Comparison of ENCODE assay signal across 34 mouse cellular contexts in genomic region chr16:12206421-12206950, GRCm38 (mm10).
"Had no signal": no experiment of that assay in that cellular context is flagged by ENCODE, and none has a peak within 500 bp of the region (broad histone marks: within the 10 kb centered on the region; RNA-seq: fewer than 3 reads in every experiment).

No protein-coding gene starts in this region.

- ATAC-seq: hindbrain, embryonic 16.5 days; hindbrain, postnatal 0 days; intestine, embryonic 15.5 days; intestine, embryonic 16.5 days; intestine, postnatal 0 days had no signal

- H3K4me3 ChIP-seq: heart, embryonic 12.5 days; heart, embryonic 13.5 days; heart, embryonic 15.5 days; hindbrain, embryonic 10.5 days; hindbrain, embryonic 12.5 days; hindbrain, embryonic 13.5 days; hindbrain, embryonic 15.5 days; intestine, embryonic 15.5 days; kidney, embryonic 15.5 days; layer of hippocampus, adult 2 months; left cerebral cortex, adult 2 months had no signal

- H3K4me1 ChIP-seq: heart, embryonic 12.5 days; heart, embryonic 13.5 days; heart, embryonic 15.5 days; hindbrain, embryonic 10.5 days; hindbrain, embryonic 12.5 days; hindbrain, embryonic 13.5 days; hindbrain, embryonic 15.5 days; intestine, embryonic 15.5 days; kidney, embryonic 15.5 days had no signal

- H3K36me3 ChIP-seq: heart, embryonic 12.5 days; heart, embryonic 13.5 days; heart, embryonic 15.5 days; hindbrain, embryonic 10.5 days; hindbrain, embryonic 12.5 days; hindbrain, embryonic 13.5 days; hindbrain, embryonic 15.5 days; intestine, embryonic 15.5 days; kidney, embryonic 15.5 days had no signal

- H3K9me3 ChIP-seq: heart, embryonic 12.5 days; heart, embryonic 13.5 days; heart, embryonic 15.5 days; hindbrain, embryonic 10.5 days; hindbrain, embryonic 12.5 days; hindbrain, embryonic 13.5 days; hindbrain, embryonic 15.5 days; intestine, embryonic 15.5 days; kidney, embryonic 15.5 days had no signal

- H3K9ac ChIP-seq: heart, embryonic 12.5 days; heart, embryonic 13.5 days; heart, embryonic 15.5 days; hindbrain, embryonic 12.5 days; hindbrain, embryonic 13.5 days; hindbrain, embryonic 14.5 days; hindbrain, embryonic 15.5 days; intestine, embryonic 15.5 days; kidney, embryonic 15.5 days had no signal

- DNase-seq: heart, postnatal 10 days; heart, postnatal 14 days; heart, postnatal 36 days; heart, postnatal 4 days; kidney, adult 11 months; kidney, adult 18-20 months; kidney, adult 2 months; kidney, adult 8-10 months; kidney, adult 9 months; kidney, postnatal 10 days; kidney, postnatal 14 days; kidney, postnatal 25 days; kidney, postnatal 36 days; kidney, postnatal 4 days; layer of hippocampus, adult 9-11 months; layer of hippocampus, postnatal 36 days had no signal

- H3K4me2 ChIP-seq: heart, embryonic 11.5 days; heart, embryonic 12.5 days; heart, embryonic 13.5 days; heart, embryonic 15.5 days; hindbrain, embryonic 12.5 days; hindbrain, embryonic 13.5 days; hindbrain, embryonic 14.5 days; hindbrain, embryonic 15.5 days; intestine, embryonic 15.5 days; kidney, embryonic 15.5 days had no signal

- H3K27me3 ChIP-seq: heart, embryonic 12.5 days; heart, embryonic 13.5 days; heart, embryonic 15.5 days; hindbrain, embryonic 12.5 days; hindbrain, embryonic 13.5 days; hindbrain, embryonic 15.5 days; intestine, embryonic 15.5 days; kidney, embryonic 15.5 days had no signal

- H3K27ac ChIP-seq: heart, embryonic 13.5 days; heart, embryonic 15.5 days; hindbrain, embryonic 10.5 days; hindbrain, embryonic 12.5 days; hindbrain, embryonic 13.5 days; hindbrain, embryonic 14.5 days; hindbrain, embryonic 15.5 days; hindbrain, postnatal 0 days; intestine, embryonic 15.5 days; kidney, embryonic 15.5 days; kidney, postnatal 0 days; layer of hippocampus, adult 2 months; left cerebral cortex, adult 2 months had no signal
